Mouse (Mus musculus): Measurements from ENCODE around the gene Gm11492.

DNA sequence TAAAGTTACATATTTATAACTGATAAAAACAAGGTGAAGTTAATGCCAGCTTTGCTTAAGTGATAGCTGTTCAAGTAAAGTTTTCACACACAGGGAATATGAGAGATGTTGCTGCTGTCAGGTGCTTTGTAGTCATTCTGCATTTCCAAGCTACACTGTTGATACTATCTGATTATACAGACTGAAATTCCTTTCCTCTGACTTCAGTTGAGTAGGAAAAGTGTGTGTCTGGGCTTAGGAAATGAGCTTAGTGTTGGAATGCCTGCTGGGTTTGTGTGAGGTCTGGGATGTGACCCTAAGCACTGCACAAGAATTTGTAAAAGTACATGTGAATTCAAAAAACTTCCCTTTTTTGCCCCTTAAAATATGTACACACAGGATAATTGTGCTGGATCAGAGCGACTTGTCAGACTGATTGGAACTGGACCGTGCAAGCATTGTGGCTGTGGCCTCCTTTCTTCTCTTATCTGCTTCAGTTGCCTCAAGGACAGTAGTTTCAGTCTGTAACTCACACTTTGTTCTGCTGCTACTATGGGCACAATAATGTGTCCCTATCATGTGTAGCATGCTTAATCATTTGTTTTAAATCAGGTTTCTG is 11.2 kb upstream of the Gm11492 start:
- TF ChIP-seq POLR2A (IDR thresholded peaks at IDR 0.05; ENCODE audit: low read depth, low read length) (no peak), CTCF (conservative IDR thresholded peaks at IDR 0.05; ENCODE audit: insufficient read depth, insufficient read length, low read depth, low read length) (no peak)
